Mouse (Mus musculus): ENCODE data around the gene Klhl8. TPM values are rescaled to one million over a fixed set of nuclear protein-coding genes. Genes with fewer than 3 reads are reported as not detected.
A peak's percentile ranks its signal among the peaks of the same experiment; 100 is the strongest.

Klhl8 gene
- polyA plus RNA-seq, 1 experiment from 2014 or later: 7.1 TPM

DNA sequence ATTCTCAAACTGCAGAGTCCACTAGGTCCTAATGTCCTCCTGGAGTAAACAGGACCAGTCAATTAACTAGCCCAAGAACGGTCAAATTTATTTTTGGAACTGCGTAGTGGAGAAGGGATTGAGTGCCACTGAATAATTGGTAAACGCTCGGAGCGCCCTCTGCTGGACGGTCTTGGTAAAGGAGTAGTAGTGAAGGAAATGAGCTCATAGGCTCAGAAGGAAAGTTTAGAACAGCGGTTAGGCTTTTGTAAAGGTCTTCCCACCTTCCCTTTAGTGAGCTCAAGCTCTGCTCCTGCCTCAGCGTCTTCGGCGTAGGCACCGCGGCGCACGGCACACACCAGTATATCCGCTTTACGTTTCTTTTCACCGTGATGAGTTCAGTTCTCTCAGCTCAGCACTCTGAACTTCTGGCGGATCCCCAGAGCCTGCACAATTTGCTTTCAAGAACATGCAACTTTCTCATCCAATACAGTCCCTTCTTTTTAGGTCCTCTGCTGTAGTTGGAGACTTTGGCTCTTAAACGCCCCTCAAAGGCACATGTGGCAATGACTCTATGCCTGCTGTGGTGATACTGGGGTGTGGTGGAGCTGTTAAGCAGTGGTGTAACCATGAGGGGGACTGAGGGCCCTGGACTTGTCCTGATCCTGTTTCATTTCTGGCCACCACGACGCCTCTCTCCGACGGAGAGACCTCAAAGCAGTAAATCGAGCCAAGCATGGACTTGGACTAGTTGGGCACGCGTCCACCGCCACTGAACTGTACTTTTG is 16.6 kb upstream of the Klhl8 start:
- Histone ChIP-seq H3K9me3 (ENCODE audit: low read length) (no peaks in the 10 kb centered on the region), H3K4me1 (ENCODE audit: insufficient read depth, low read depth, low read length) (peaks cover 6% of the 10 kb centered on the region; the same call in 1 of the 2 replicates), H3K4me2 (replicated peaks; ENCODE audit: low read depth, low read length) (peak overlapping the region; percentile 70), H3K9ac (replicated peaks; ENCODE audit: low read depth) (peak overlapping the region; percentile 46), H3K36me3 (ENCODE audit: insufficient read depth, low read length) (no peaks in the 10 kb centered on the region), H3K27me3 (replicated peaks; ENCODE audit: insufficient read depth, low read length) (no peaks in the 10 kb centered on the region), H3K27ac (ENCODE audit: low read length) (peak overlapping the region; percentile 62), H3K4me3 (ENCODE audit: low read depth, low read length) (peak overlapping the region; percentile 31)
- ATAC-seq (peak; percentile 80), DNase-seq (ENCODE audit: low spot score) (peak; percentile 93)
- TF ChIP-seq EP300 (IDR thresholded peaks at IDR 0.05): no peak
- peak; percentile 95 for TF ChIP-seq CTCF (IDR thresholded peaks at IDR 0.05)
- WGBS: 11% methylated on average over 27 of the region's 27 CpGs

- H3K4me1 ChIP-seq (ENCODE audit: insufficient read depth, low read depth, low read length): peaks cover 6% of the 10 kb centered on the region; the same call in 1 of the 2 replicates
- no peak overlapping the region for H3K27ac ChIP-seq (ENCODE audit: low read length)
- no peak for DNase-seq (ENCODE audit: low spot score)
- 70% methylated on average over 12 of the region's 12 CpGs for WGBS
- no peak for TF ChIP-seq EP300 (IDR thresholded peaks at IDR 0.05)
- TF ChIP-seq CTCF (IDR thresholded peaks at IDR 0.05): peak; percentile 66
- no peak overlapping the region for H3K4me2 ChIP-seq (replicated peaks; ENCODE audit: low read depth, low read length)
- no peak for ATAC-seq
- no peaks in the 10 kb centered on the region for H3K27me3 ChIP-seq (replicated peaks; ENCODE audit: insufficient read depth, low read length)
- H3K9me3 ChIP-seq (ENCODE audit: low read length): no peaks in the 10 kb centered on the region
- H3K4me3 ChIP-seq (ENCODE audit: low read depth, low read length): no peak overlapping the region
- H3K9ac ChIP-seq (replicated peaks; ENCODE audit: low read depth): no peak overlapping the region
- H3K36me3 ChIP-seq (ENCODE audit: insufficient read depth, low read length): no peaks in the 10 kb centered on the region
Measured at GRCm38 (mm10) chr5:103926398-103926797, 15.3 kb upstream of the Klhl8 start.

DNA sequence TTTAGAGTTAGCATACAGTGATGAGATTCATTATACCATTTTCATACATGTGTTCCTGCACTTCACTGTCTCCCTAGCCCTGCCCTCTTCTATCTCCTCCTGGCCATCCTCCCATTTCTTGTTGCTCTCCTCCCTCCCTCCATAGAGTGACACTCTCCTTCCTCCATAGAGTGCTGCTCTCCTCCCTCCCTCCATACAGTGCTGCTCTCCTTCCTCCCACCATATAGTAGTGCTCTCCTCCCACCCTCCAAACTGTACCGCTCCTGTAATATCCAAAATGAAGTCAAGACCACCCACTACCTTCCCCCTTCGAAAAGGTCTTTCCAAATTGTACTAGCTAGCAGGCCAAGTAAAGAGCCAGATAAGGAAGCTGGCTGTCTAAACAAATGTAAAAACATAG is 12.7 kb upstream of the Klhl8 start:
- ATAC-seq (no peak), DNase-seq (ENCODE audit: low spot score) (peak; percentile 10)
- no peak overlapping the region for H3K9ac ChIP-seq (replicated peaks; ENCODE audit: low read depth)
- no peaks in the 10 kb centered on the region for H3K36me3 ChIP-seq (ENCODE audit: insufficient read depth, low read length)
- H3K27ac ChIP-seq (ENCODE audit: low read length): no peak overlapping the region
- no peak overlapping the region for H3K4me2 ChIP-seq (replicated peaks; ENCODE audit: low read depth, low read length)
- peaks cover 6% of the 10 kb centered on the region; the same call in 1 of the 2 replicates for H3K4me1 ChIP-seq (ENCODE audit: insufficient read depth, low read depth, low read length)
- no peak for TF ChIP-seq EP300 (IDR thresholded peaks at IDR 0.05)
- H3K4me3 ChIP-seq (ENCODE audit: low read depth, low read length): no peak overlapping the region
- H3K9me3 ChIP-seq (ENCODE audit: low read length): no peaks in the 10 kb centered on the region
- WGBS: 59% methylated on average over 2 of the region's 2 CpGs
- no peaks in the 10 kb centered on the region for H3K27me3 ChIP-seq (replicated peaks; ENCODE audit: insufficient read depth, low read length)

GRCm38 (mm10) chr5:103923101-103923500 is 12.0 kb upstream of the Klhl8 start:
- Histone ChIP-seq H3K27me3 (replicated peaks; ENCODE audit: insufficient read depth, low read length) (no peaks in the 10 kb centered on the region), H3K27ac (ENCODE audit: low read length) (no peak overlapping the region), H3K36me3 (ENCODE audit: insufficient read depth, low read length) (no peaks in the 10 kb centered on the region), H3K9ac (replicated peaks; ENCODE audit: low read depth) (no peak overlapping the region), H3K4me1 (ENCODE audit: insufficient read depth, low read depth, low read length) (peaks cover 6% of the 10 kb centered on the region; the same call in 1 of the 2 replicates), H3K4me3 (ENCODE audit: low read depth, low read length) (no peak overlapping the region), H3K9me3 (ENCODE audit: low read length) (no peaks in the 10 kb centered on the region), H3K4me2 (replicated peaks; ENCODE audit: low read depth, low read length) (no peak overlapping the region)
- no peak for TF ChIP-seq EP300 (IDR thresholded peaks at IDR 0.05)
- no peak for TF ChIP-seq CTCF (IDR thresholded peaks at IDR 0.05)
- DNase-seq (ENCODE audit: low spot score) (no peak), ATAC-seq (no peak)
- WGBS: 73% methylated on average over 6 of the region's 6 CpGs

- no peak overlapping the region for H3K4me2 ChIP-seq (replicated peaks; ENCODE audit: low read depth, low read length)
- no peak overlapping the region for H3K4me3 ChIP-seq (ENCODE audit: low read depth, low read length)
- no peaks in the 10 kb centered on the region for H3K9me3 ChIP-seq (ENCODE audit: low read length)
- ATAC-seq (no peak), DNase-seq (ENCODE audit: low spot score) (peak; percentile 27)
- H3K27ac ChIP-seq (ENCODE audit: low read length): no peak overlapping the region
- no peaks in the 10 kb centered on the region for H3K36me3 ChIP-seq (ENCODE audit: insufficient read depth, low read length)
- TF ChIP-seq EP300 (IDR thresholded peaks at IDR 0.05): no peak
- no peak for TF ChIP-seq CTCF (IDR thresholded peaks at IDR 0.05)
- no peaks in the 10 kb centered on the region for H3K4me1 ChIP-seq (ENCODE audit: insufficient read depth, low read depth, low read length)
- no peaks in the 10 kb centered on the region for H3K27me3 ChIP-seq (replicated peaks; ENCODE audit: insufficient read depth, low read length)
- 63% methylated on average over 5 of the region's 5 CpGs for WGBS
- no peak overlapping the region for H3K9ac ChIP-seq (replicated peaks; ENCODE audit: low read depth)
Measured at GRCm38 (mm10) chr5:103922436-103922835, 11.4 kb upstream of the Klhl8 start.

DNA sequence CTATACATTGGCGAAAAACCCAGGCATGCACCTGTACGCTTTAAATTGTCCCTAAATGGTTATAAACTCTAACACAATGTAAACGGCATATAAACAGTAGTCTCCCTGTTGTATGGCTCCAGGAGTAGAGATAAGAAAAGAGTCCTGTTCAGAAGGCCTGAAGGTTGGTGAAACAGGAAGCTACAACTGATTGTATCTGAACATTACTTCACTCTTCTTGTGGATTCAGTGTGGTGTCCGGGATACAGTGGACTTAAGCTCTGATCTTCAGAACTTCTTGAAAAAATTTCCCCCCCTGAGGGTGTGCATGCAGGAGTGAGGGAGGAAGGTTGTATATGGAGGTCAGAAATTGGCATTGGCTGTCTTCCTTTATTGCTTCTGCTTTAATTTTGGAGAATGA is 8.4 kb upstream of the Klhl8 start:
- no peak for TF ChIP-seq CTCF (IDR thresholded peaks at IDR 0.05)
- no peak for TF ChIP-seq EP300 (IDR thresholded peaks at IDR 0.05)
- Histone ChIP-seq H3K4me3 (ENCODE audit: low read depth, low read length) (no peak overlapping the region), H3K9ac (replicated peaks; ENCODE audit: low read depth) (no peak overlapping the region), H3K4me1 (ENCODE audit: insufficient read depth, low read depth, low read length) (no peaks in the 10 kb centered on the region), H3K27me3 (replicated peaks; ENCODE audit: insufficient read depth, low read length) (no peaks in the 10 kb centered on the region), H3K27ac (ENCODE audit: low read length) (no peak overlapping the region), H3K36me3 (ENCODE audit: insufficient read depth, low read length) (no peaks in the 10 kb centered on the region), H3K9me3 (ENCODE audit: low read length) (no peaks in the 10 kb centered on the region), H3K4me2 (replicated peaks; ENCODE audit: low read depth, low read length) (no peak overlapping the region)
- ATAC-seq: no peak
- DNase-seq (ENCODE audit: low spot score): no peak
- 62% methylated on average over 4 of the region's 4 CpGs for WGBS

Measured in lung, postnatal 0 days (tissue).